Comparison of ENCODE assay signal across 11 mouse cellular contexts in the genomic region with DNA sequence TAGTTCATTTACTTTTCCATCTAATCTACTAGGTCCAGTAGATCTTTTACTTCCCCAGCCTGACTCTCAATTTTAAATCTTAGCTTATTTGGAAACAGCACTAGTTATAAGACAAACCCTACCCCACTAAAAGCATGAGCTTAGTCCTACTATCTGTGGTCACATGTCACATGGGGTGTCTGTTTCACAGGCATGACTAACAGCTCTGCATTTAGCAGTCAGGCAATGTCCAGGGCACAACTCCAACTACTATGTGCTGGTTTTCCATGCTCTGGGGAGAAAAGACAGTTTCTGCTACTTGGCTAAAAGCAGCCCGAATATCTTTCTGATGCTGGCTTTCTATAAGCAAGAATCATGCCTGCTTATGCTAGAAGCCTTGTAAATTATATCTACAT. TPM values are rescaled to one million over a fixed set of nuclear protein-coding genes. Genes with fewer than 3 reads are reported as not detected.
DNase-seq lines count a peak whose midpoint lies in the region; ATAC-seq lines count a peak whose summit lies in the region.
"Had no signal": no experiment of that assay in that cellular context is flagged by ENCODE, and none has a peak within 500 bp of the region (broad histone marks: within the 10 kb centered on the region; RNA-seq: fewer than 3 reads in every experiment).

No protein-coding gene starts in this region.

- ATAC-seq in erythroid progenitor cell, adult 5-6 weeks (replicated peaks; ENCODE audit: low FRiP score, poor library complexity, severe bottlenecking), result no peak
- ATAC-seq: midbrain, embryonic 13.5 days had no signal

- H3K27ac ChIP-seq in heart, embryonic 10.5 days, result no peak overlapping the region
- H3K27ac ChIP-seq: liver, embryonic 14.5 days; midbrain, embryonic 13.5 days had no signal

- intact Hi-C loops in gastrocnemius, postnatal 14 days (cut with DNase I; ENCODE audit: low total_unique reads), result no loop called here

- no peaks in the 10 kb centered on the region for H3K27me3 ChIP-seq in heart, embryonic 10.5 days (ENCODE audit: insufficient read depth, poor library complexity, severe bottlenecking)
- H3K27me3 ChIP-seq: midbrain, embryonic 13.5 days had no signal

- no peak overlapping the region for H3K4me3 ChIP-seq in heart, embryonic 10.5 days
- H3K4me3 ChIP-seq: midbrain, embryonic 13.5 days had no signal

- H3K4me1 ChIP-seq in heart, embryonic 10.5 days, result peaks cover 12% of the 10 kb centered on the region; the same call in 1 of the 2 replicates
- H3K4me1 ChIP-seq: midbrain, embryonic 13.5 days had no signal

- peaks cover 33% of the 10 kb centered on the region for H3K36me3 ChIP-seq in heart, embryonic 10.5 days

- 95% methylated on average over 1 of the region's 1 CpGs for WGBS in heart, embryonic 10.5 days

- H3K9me3 ChIP-seq in heart, embryonic 10.5 days, result no peaks in the 10 kb centered on the region
- H3K9me3 ChIP-seq: midbrain, embryonic 13.5 days had no signal

- DNase-seq in heart, adult 11 months, result peak; percentile 97
- no peak for DNase-seq in heart, embryonic 10.5 days (ENCODE audit: low spot score)
- peak; percentile 50 for DNase-seq in MN1 (ENCODE audit: low spot score)
- DNase-seq in gastrocnemius, postnatal 14 days, result peak; percentile 44
- DNase-seq in heart, postnatal 4 days, result peak; percentile 71
- DNase-seq in lung, postnatal 4 days, result no peak
- no peak for DNase-seq in thymus, postnatal 25 days
- DNase-seq: thymus, adult 18-20 months had no signal

RNA-seq across cellular contexts. Expression of gene Bsn, which starts 30.2 kb away (rescaled TPM):
- polyA plus RNA-seq in heart, embryonic 10.5 days (2016; fragmentation: Nextera tagmentation; extraction: Ambion mirVana), result 1.3 and 1.4 TPM in 2 replicates
- under 1 TPM; 0.11 to 0.29 TPM for total RNA-seq in gastrocnemius, postnatal 14 days (2021)
- under 1 TPM; 0.07 to 0.11 TPM for total RNA-seq in heart, postnatal 4 days (2021)
- under 0.01 and 0.42 TPM in 2 replicates for total RNA-seq in erythroid progenitor cell, adult 5-6 weeks (2015; ENCODE audit: low replicate concordance)
- total RNA-seq in erythroid progenitor cell, adult 5-6 weeks (2017; ENCODE audit: low replicate concordance), result 1.5 TPM in 1 of 2 replicates, not detected in the other

RNA-seq across cellular contexts. Expression of gene Dag1, which starts 43.4 kb away (rescaled TPM):
- polyA plus RNA-seq in heart, embryonic 10.5 days (2016; fragmentation: Nextera tagmentation; extraction: Ambion mirVana), result 128 and 197 TPM in 2 replicates
- total RNA-seq in gastrocnemius, postnatal 14 days (2021), result 100 to 1,000 TPM; 232 to 238 TPM
- 100 to 1,000 TPM; 307 to 326 TPM for total RNA-seq in heart, postnatal 4 days (2021)
- total RNA-seq in erythroid progenitor cell, adult 5-6 weeks (2015; ENCODE audit: low replicate concordance), result 11.2 and 14.3 TPM in 2 replicates
- total RNA-seq in erythroid progenitor cell, adult 5-6 weeks (2017; ENCODE audit: low replicate concordance), result 5.4 and 6.3 TPM in 2 replicates

Comparison
In these comparisons a context has a peak if more than half of its experiments do, and no peak if none do; other contexts are left out.
1. DNase-seq: peak in heart, adult 11 months (single experiment), MN1 (single experiment), gastrocnemius, postnatal 14 days (single experiment) and heart, postnatal 4 days (single experiment); none in heart, embryonic 10.5 days (single experiment), lung, postnatal 4 days (0 of 2) and thymus, postnatal 25 days (single experiment).
2. RNA of gene Dag1, which starts 43.4 kb away (total RNA-seq): 307 to 326 TPM in heart, postnatal 4 days and 232 to 238 TPM in gastrocnemius, postnatal 14 days; 5.4 to 14.3 TPM in erythroid progenitor cell, adult 5-6 weeks; every median in the first group is over 10 times any median in the second.